Mouse (Mus musculus) megakaryocyte, embryonic 14.5 days (primary cell): Measurements from ENCODE around the gene Psmb11.

Source experiments
- FLI1 ChIP-seq: IDR thresholded peaks from 2 replicates; pipeline ENCODE4 v1.6.1; 2012; ENCODE audit warnings: low read length, inconsistent platforms, mixed read lengths
- GATA1 ChIP-seq: IDR thresholded peaks from 3 replicates; pipeline ENCODE4 v1.6.1; 2012; ENCODE audit warnings: mixed read lengths, low read length, inconsistent platforms, borderline replicate concordance

DNA sequence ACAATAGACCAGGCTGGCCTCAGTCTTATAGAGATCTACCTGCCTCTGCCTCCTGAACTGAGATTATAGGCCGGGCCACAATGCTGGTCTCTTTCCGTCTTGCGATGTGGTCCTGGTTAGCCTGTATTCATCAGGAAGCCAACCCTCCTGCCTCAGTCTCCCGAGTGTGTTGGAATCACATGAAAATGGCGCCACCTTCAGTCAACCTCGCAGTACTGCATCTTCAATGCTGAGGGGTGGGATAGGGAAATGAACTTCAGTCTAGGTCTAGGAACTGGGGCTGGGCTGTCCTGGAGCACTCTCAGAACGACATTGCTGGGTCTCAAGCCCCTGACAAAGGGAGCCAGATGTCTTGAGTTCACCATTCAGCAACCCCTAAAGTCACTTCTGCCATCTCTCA is 24.1 kb upstream of the Psmb11 start:
- TF ChIP-seq GATA1, result no peak
- TF ChIP-seq FLI1, result no peak
